Comparison of ENCODE assay signal across 20 mouse cellular contexts in the genomic region with DNA sequence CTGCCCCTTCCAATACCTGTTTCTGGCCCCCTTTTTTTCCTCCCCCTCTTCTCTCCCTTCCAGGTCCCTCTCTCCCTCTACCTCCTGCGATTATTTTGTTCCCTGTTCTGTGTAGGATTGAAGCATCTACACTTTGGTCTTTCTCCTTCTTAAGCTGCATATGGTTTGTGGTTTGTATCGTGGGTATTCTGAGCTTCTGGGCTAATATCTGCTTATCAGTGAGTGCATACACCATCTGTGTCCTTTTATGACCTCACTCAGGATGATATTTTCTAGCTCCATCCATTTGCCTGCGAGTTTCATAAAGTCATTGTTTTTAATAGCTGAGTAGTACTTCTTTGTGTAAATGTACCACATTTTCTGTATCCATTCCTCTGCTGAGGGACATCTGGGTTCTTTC.
"Had no signal": no experiment of that assay in that cellular context is flagged by ENCODE, and none has a peak within 500 bp of the region (broad histone marks: within the 10 kb centered on the region; RNA-seq: fewer than 3 reads in every experiment).

No protein-coding gene starts in this region.

- DNase-seq: kidney, adult 11 months; kidney, adult 8-10 months; kidney, postnatal 14 days; kidney, postnatal 4 days; left cerebral cortex, postnatal 4 days; lung, adult 18-20 months; lung, postnatal 10 days; lung, postnatal 36 days; thymus, adult 2 months; thymus, postnatal 14 days; thymus, postnatal 4 days had no signal

- H3K27me3 ChIP-seq: limb, embryonic 12.5 days; limb, embryonic 15.5 days; lung, embryonic 15.5 days; megakaryocyte, embryonic 14.5 days; midbrain, embryonic 13.5 days had no signal

- H3K9ac ChIP-seq: limb, embryonic 12.5 days; limb, embryonic 15.5 days; lung, embryonic 15.5 days; midbrain, embryonic 13.5 days had no signal

- H3K36me3 ChIP-seq: limb, embryonic 12.5 days; limb, embryonic 15.5 days; lung, embryonic 15.5 days; midbrain, embryonic 10.5 days; midbrain, embryonic 13.5 days had no signal

- H3K4me2 ChIP-seq: limb, embryonic 12.5 days; limb, embryonic 15.5 days; lung, embryonic 15.5 days; midbrain, embryonic 13.5 days had no signal

- H3K9me3 ChIP-seq: limb, embryonic 15.5 days; lung, embryonic 15.5 days; megakaryocyte, embryonic 14.5 days; midbrain, embryonic 10.5 days; midbrain, embryonic 13.5 days had no signal

- ATAC-seq: midbrain, embryonic 13.5 days; midbrain, embryonic 16.5 days had no signal

- H3K4me1 ChIP-seq: limb, embryonic 15.5 days; lung, embryonic 15.5 days; midbrain, embryonic 10.5 days; midbrain, embryonic 13.5 days had no signal

- H3K4me3 ChIP-seq: limb, embryonic 12.5 days; limb, embryonic 15.5 days; lung, embryonic 15.5 days; megakaryocyte, embryonic 14.5 days; midbrain, embryonic 10.5 days; midbrain, embryonic 13.5 days; myocyte had no signal

- H3K27ac ChIP-seq: limb, embryonic 12.5 days; limb, embryonic 15.5 days; lung, embryonic 15.5 days; midbrain, embryonic 10.5 days; midbrain, embryonic 13.5 days; stomach, postnatal 0 days had no signal
